Mouse (Mus musculus) left cerebral cortex, postnatal 14 days (tissue): Measurements from ENCODE around the gene Gnb1l. TPM values are rescaled to one million over a fixed set of nuclear protein-coding genes. Genes with fewer than 3 reads are reported as not detected.

Source experiments
- DNase-seq, 2 experiments: peaks; one replicate each; pipeline ENCODE4 v3.0.0; 2021 to 2022; ENCODE audit warnings: low spot score in 2 of 2, mixed read lengths in 1 of 2
- intact Hi-C: fragments of 180-260 bp; cut with DNase I; formaldehyde crosslinking; loops from one replicate; pipeline ENCODE4 v1.15.1; 2025
- total RNA-seq, 2 experiments: library from RNA; stranded (reverse); gene quantifications; 2 replicates each; pipeline ENCODE4 v1.2.3; 2021

Gene Gnb1l
- total RNA-seq, 2 experiments from 2014 or later = 5.4 to 6.3 TPM

GRCm38 (mm10) chr16:18582426-18583148, 84.1 kb downstream of the Gnb1l start:
- intact Hi-C loops = no loop called here
- no peak for DNase-seq

GRCm38 (mm10) chr16:18583169-18583568, 84.7 kb downstream of the Gnb1l start:
- no peak for DNase-seq
- intact Hi-C loops = no loop called here

DNA sequence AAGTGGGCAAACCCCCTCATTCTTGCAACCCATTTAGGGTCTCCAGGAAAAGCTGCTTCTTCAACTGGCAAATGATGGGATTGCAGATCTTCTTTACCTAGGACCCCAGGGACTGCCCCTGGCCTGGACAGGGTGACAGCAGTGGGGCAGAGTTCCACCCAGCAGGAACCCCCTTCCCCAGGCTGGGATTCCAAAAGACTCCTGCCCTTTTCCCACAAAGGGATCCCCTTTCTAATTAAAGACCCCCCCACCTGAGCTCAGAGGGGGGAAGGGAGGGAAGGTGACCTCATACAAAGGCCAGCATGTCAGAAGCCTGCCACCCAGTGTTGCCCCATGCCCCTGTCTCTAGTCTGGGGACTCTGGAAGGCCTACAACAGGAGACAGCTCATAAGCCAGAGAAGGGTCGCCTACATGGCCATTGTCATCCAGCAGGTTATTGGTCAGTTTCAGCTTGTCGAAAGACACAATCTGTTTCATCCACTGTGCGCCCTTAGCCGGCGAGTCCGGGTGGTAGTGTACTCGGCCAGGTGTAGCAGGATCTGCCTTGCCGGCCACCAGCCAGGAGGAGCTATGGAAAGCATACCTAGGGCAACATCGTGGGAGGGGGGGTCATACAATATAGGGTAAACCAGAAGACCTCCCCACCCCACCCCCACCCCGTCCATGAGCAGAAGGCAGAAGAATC, 85.3 kb downstream of the Gnb1l start:
- intact Hi-C loops = no loop called here
- no peak for DNase-seq

- intact Hi-C loops = no loop called here
- DNase-seq = no peak
These were observed 86.5 kb downstream of the Gnb1l start for GRCm38 (mm10) chr16:18584901-18585510.

DNA sequence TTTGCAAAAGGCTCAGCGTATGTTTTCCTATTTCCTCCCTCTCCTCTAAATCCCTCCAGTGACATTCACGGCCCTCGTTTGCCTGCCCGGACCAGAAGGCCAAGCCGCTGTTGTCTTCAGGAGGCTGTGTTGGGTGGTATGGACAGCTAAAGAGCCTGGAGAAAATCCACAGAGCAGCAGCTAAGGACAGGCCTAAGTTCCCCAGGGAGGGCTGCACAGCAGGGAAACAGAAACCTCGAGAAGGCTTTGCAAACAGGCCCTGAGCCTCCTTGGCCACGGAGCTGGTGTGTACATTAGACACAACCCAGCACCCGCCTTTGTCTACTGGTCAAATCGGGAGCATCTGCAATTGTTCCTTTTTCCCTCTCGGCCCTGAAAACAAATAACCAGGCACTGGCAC, 87.2 kb downstream of the Gnb1l start:
- intact Hi-C loops = no loop called here
- DNase-seq = no peak

- intact Hi-C loops = no loop called here
- DNase-seq = no peak
These were observed 87.8 kb downstream of the Gnb1l start for GRCm38 (mm10) chr16:18586076-18586905.

GRCm38 (mm10) chr16:18586906-18587546, 88.5 kb downstream of the Gnb1l start:
- DNase-seq = no peak
- intact Hi-C loops = no loop called here

DNA sequence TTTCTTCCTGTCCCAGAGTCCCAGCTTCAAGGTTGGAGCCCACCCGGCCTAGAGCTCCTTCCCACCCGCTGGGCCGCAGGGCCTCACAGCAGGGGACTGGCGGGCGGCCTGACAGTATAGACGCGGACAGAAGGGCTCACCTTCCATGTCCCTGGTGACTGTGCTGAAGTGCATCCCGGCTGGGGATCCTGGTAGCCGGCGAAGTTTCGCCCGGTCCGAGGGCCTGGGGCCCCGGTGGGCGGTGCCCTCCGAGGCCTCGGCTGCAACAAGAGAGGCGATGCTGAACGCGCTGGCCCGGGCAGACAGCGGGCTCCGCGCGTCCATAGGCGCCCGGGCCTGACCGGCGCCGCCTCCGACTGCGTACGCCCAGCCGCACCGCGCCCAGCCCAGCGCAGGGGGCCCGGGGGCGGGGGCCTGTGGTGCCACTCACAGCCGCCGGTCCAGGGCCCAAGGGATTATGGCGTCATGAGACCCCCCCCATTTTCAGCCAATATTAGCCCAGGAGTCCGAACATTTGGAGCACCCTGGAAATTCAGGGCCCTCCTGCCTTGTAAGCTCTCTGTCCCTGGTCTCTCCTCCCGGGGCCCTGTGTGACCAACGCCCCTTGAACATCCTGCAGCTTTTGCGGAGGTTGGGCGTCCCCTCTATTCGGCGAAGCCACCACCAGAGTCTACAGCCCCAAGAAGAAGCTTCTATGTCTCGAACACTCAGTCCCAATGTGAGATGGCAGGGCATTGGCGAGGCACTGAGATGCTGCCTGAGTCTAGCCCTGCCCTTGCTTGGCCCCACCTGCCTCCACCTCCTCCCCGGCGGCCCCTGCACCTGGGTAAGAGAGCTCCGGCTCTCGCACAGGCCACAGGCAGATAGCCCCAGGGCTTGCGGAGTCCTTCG, 89.6 kb downstream of the Gnb1l start:
- intact Hi-C loops = no loop called here

GRCm38 (mm10) chr16:18588738-18589055, 90.2 kb downstream of the Gnb1l start:
- intact Hi-C loops = no loop called here

More for the DNA sequence above, 89.6 kb downstream of the Gnb1l start:
- DNase-seq = no peak

DNA sequence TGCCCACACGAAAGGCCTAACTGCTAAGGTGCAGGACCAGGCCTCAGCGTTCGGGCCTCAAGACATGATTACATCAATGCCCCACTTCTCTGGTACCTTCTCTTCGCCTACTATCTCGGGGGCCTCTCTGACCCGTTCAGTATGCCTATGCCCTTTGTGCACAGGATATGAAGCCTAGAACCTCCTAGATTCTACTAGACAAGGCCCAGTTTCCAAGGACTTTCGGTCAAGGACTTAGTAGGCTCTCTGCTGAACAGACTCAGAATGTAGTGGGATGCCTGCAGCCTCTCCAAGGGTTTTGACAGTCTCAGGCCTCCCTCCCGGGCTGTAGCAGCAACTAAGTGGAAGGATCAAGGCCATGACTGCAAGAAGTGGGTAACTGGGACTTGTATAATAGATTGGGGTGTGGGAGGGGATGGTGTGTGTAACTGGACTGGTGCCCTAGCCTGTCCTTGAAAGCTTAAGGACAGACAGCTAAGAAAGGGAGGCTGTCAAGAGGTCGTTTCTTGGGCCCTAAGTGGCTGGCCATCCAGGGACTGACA, 90.6 kb downstream of the Gnb1l start:
- intact Hi-C loops = no loop called here
- no peak for DNase-seq

More at GRCm38 (mm10) chr16:18588738-18589055, 90.2 kb downstream of the Gnb1l start:
- DNase-seq = no peak

GRCm38 (mm10) chr16:18589804-18590790, 91.6 kb downstream of the Gnb1l start, which contains the start of gene Tbx1:
Tbx1 (minus strand) TSS chr16:18590671.
- intact Hi-C loops = no loop called here
- DNase-seq = no peak

GRCm38 (mm10) chr16:18591047-18592018, 92.8 kb downstream of the Gnb1l start:
- no peak for DNase-seq
- intact Hi-C loops = no loop called here

GRCm38 (mm10) chr16:18593930-18594329, 95.4 kb downstream of the Gnb1l start:
- intact Hi-C loops = no loop called here

GRCm38 (mm10) chr16:18596255-18596654, 97.7 kb downstream of the Gnb1l start:
- no peak for DNase-seq
- intact Hi-C loops = no loop called here

More at GRCm38 (mm10) chr16:18593930-18594329, 95.4 kb downstream of the Gnb1l start:
- no peak for DNase-seq

DNA sequence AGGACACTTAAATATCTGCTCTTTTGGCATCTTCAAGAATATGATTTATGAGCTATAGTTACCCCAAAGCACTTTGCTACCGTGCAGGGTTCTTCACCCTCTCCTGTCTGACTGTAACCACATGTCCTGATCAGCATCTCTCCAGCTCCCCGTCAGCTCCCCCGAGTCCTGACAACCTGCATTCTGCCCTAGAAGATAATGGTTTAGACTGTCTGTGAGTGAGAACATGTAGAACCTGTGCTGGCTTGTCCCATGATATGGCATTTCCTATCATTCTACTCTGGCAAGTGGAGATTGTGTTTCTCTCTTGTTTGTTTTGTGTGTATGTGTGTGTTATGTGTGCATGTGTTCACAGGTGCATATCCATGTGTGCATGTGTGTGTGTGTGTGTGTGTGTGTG, 99.5 kb downstream of the Gnb1l start:
- intact Hi-C loops = no loop called here
- no peak for DNase-seq

DNA sequence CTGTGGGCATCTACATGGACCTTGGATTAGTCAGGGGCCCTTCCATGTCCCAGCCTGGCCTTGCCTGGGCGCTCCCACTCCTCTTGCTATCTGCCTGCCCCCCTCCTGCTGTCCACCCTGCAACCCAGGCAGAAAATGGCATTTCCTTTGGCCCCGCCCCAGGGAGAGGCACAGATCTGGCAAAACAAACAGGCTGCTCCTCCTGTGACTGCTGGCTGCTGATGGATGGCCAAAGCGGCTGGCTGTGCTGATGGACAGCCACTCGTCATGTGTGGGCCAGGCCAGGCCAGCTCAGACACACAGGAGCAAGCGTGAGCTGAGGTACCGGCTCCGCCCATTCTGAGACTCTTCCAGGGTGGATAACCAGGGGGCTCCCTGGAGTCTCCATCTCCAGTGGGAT, 102.9 kb downstream of the Gnb1l start:
- DNase-seq = no peak
- intact Hi-C loops = no loop called here
